Mouse (Mus musculus): ENCODE data around the gene Serpinf2. TPM values are rescaled to one million over a fixed set of nuclear protein-coding genes. Genes with fewer than 3 reads are reported as not detected.

The Serpinf2 gene
- polyA plus RNA-seq, 1 experiment: not detected

- Histone ChIP-seq H3K27ac (ENCODE audit: insufficient read depth, low read length) (no peak within 1 kb of the TSS), H3K9me3 (replicated peaks; ENCODE audit: control insufficient read depth, insufficient read depth, low read length, poor library complexity, severe bottlenecking) (no peaks in the 10 kb centered on the region), H3K4me1 (ENCODE audit: control insufficient read depth, insufficient read depth, low read length) (no peaks in the 10 kb centered on the region), H3K4me3 (ENCODE audit: low read depth, low read length) (no peak within 1 kb of the TSS), H3K9ac (ENCODE audit: low read depth, poor library complexity, severe bottlenecking) (no peak within 1 kb of the TSS), H3K27me3 (ENCODE audit: control insufficient read depth, insufficient read depth, low read length, poor library complexity, severe bottlenecking) (no peaks in the 10 kb centered on the region), H3K36me3 (ENCODE audit: control insufficient read depth, insufficient read depth, low read length, poor library complexity, severe bottlenecking) (no peaks in the 10 kb centered on the region)
- TF ChIP-seq POLR2A (IDR thresholded peaks at IDR 0.05; ENCODE audit: insufficient read depth, low read length): no peak
- no peak for TF ChIP-seq EP300 (IDR thresholded peaks at IDR 0.05; ENCODE audit: insufficient read depth, low read depth, low read length)
- TF ChIP-seq CTCF (IDR thresholded peaks at IDR 0.05; ENCODE audit: low read depth, low read length): no peak
Observed at GRCm38 (mm10) chr11:75422013-75422792, 17.2 kb downstream of the Serpinf2 start, which contains the start of gene Serpinf1. Gene Serpinf1, minus strand, starts transcription at chr11:75422701.

GRCm38 (mm10) chr11:75421375-75422012 is 17.9 kb downstream of the Serpinf2 start:
- H3K4me1 ChIP-seq (ENCODE audit: control insufficient read depth, insufficient read depth, low read length): no peaks in the 10 kb centered on the region
- no peaks in the 10 kb centered on the region for H3K27me3 ChIP-seq (ENCODE audit: control insufficient read depth, insufficient read depth, low read length, poor library complexity, severe bottlenecking)
- TF ChIP-seq POLR2A (IDR thresholded peaks at IDR 0.05; ENCODE audit: insufficient read depth, low read length): no peak
- no peak for TF ChIP-seq EP300 (IDR thresholded peaks at IDR 0.05; ENCODE audit: insufficient read depth, low read depth, low read length)
- no peak overlapping the region for H3K9ac ChIP-seq (ENCODE audit: low read depth, poor library complexity, severe bottlenecking)
- H3K27ac ChIP-seq (ENCODE audit: insufficient read depth, low read length): no peak overlapping the region
- no peak overlapping the region for H3K4me3 ChIP-seq (ENCODE audit: low read depth, low read length)
- H3K9me3 ChIP-seq (replicated peaks; ENCODE audit: control insufficient read depth, insufficient read depth, low read length, poor library complexity, severe bottlenecking): no peaks in the 10 kb centered on the region
- H3K36me3 ChIP-seq (ENCODE audit: control insufficient read depth, insufficient read depth, low read length, poor library complexity, severe bottlenecking): no peaks in the 10 kb centered on the region

GRCm38 (mm10) chr11:75420810-75421374 is 18.5 kb downstream of the Serpinf2 start:
- H3K27ac ChIP-seq (ENCODE audit: insufficient read depth, low read length): no peak overlapping the region
- H3K4me1 ChIP-seq (ENCODE audit: control insufficient read depth, insufficient read depth, low read length): no peaks in the 10 kb centered on the region
- H3K9me3 ChIP-seq (replicated peaks; ENCODE audit: control insufficient read depth, insufficient read depth, low read length, poor library complexity, severe bottlenecking): no peaks in the 10 kb centered on the region
- no peak for TF ChIP-seq CTCF (IDR thresholded peaks at IDR 0.05; ENCODE audit: low read depth, low read length)
- no peak for TF ChIP-seq EP300 (IDR thresholded peaks at IDR 0.05; ENCODE audit: insufficient read depth, low read depth, low read length)
- no peak for TF ChIP-seq POLR2A (IDR thresholded peaks at IDR 0.05; ENCODE audit: insufficient read depth, low read length)
- no peak overlapping the region for H3K9ac ChIP-seq (ENCODE audit: low read depth, poor library complexity, severe bottlenecking)
- H3K27me3 ChIP-seq (ENCODE audit: control insufficient read depth, insufficient read depth, low read length, poor library complexity, severe bottlenecking): no peaks in the 10 kb centered on the region
- H3K36me3 ChIP-seq (ENCODE audit: control insufficient read depth, insufficient read depth, low read length, poor library complexity, severe bottlenecking): no peaks in the 10 kb centered on the region
- no peak overlapping the region for H3K4me3 ChIP-seq (ENCODE audit: low read depth, low read length)

GRCm38 (mm10) chr11:75420037-75420436 is 19.4 kb downstream of the Serpinf2 start:
- Histone ChIP-seq H3K9me3 (replicated peaks; ENCODE audit: control insufficient read depth, insufficient read depth, low read length, poor library complexity, severe bottlenecking) (no peaks in the 10 kb centered on the region), H3K27ac (ENCODE audit: insufficient read depth, low read length) (no peak overlapping the region), H3K4me3 (ENCODE audit: low read depth, low read length) (no peak overlapping the region), H3K36me3 (ENCODE audit: control insufficient read depth, insufficient read depth, low read length, poor library complexity, severe bottlenecking) (no peaks in the 10 kb centered on the region), H3K9ac (ENCODE audit: low read depth, poor library complexity, severe bottlenecking) (no peak overlapping the region), H3K27me3 (ENCODE audit: control insufficient read depth, insufficient read depth, low read length, poor library complexity, severe bottlenecking) (no peaks in the 10 kb centered on the region), H3K4me1 (ENCODE audit: control insufficient read depth, insufficient read depth, low read length) (no peaks in the 10 kb centered on the region)
- TF ChIP-seq CTCF (IDR thresholded peaks at IDR 0.05; ENCODE audit: low read depth, low read length) (no peak), POLR2A (IDR thresholded peaks at IDR 0.05; ENCODE audit: insufficient read depth, low read length) (no peak), EP300 (IDR thresholded peaks at IDR 0.05; ENCODE audit: insufficient read depth, low read depth, low read length) (no peak)

GRCm38 (mm10) chr11:75415994-75416393 is 23.4 kb downstream of the Serpinf2 start:
- Histone ChIP-seq H3K27ac (ENCODE audit: insufficient read depth, low read length) (no peak overlapping the region), H3K27me3 (ENCODE audit: control insufficient read depth, insufficient read depth, low read length, poor library complexity, severe bottlenecking) (no peaks in the 10 kb centered on the region), H3K9ac (ENCODE audit: low read depth, poor library complexity, severe bottlenecking) (no peak overlapping the region), H3K9me3 (replicated peaks; ENCODE audit: control insufficient read depth, insufficient read depth, low read length, poor library complexity, severe bottlenecking) (no peaks in the 10 kb centered on the region), H3K4me1 (ENCODE audit: control insufficient read depth, insufficient read depth, low read length) (no peaks in the 10 kb centered on the region), H3K4me3 (ENCODE audit: low read depth, low read length) (no peak overlapping the region), H3K36me3 (ENCODE audit: control insufficient read depth, insufficient read depth, low read length, poor library complexity, severe bottlenecking) (no peaks in the 10 kb centered on the region)
- no peak for TF ChIP-seq EP300 (IDR thresholded peaks at IDR 0.05; ENCODE audit: insufficient read depth, low read depth, low read length)
- no peak for TF ChIP-seq CTCF (IDR thresholded peaks at IDR 0.05; ENCODE audit: low read depth, low read length)
- TF ChIP-seq POLR2A (IDR thresholded peaks at IDR 0.05; ENCODE audit: insufficient read depth, low read length): no peak

- TF ChIP-seq POLR2A (IDR thresholded peaks at IDR 0.05; ENCODE audit: insufficient read depth, low read length) (no peak), EP300 (IDR thresholded peaks at IDR 0.05; ENCODE audit: insufficient read depth, low read depth, low read length) (no peak), CTCF (IDR thresholded peaks at IDR 0.05; ENCODE audit: low read depth, low read length) (no peak)
- Histone ChIP-seq H3K27me3 (ENCODE audit: control insufficient read depth, insufficient read depth, low read length, poor library complexity, severe bottlenecking) (no peaks in the 10 kb centered on the region), H3K4me1 (ENCODE audit: control insufficient read depth, insufficient read depth, low read length) (no peaks in the 10 kb centered on the region), H3K4me3 (ENCODE audit: low read depth, low read length) (no peak overlapping the region), H3K9ac (ENCODE audit: low read depth, poor library complexity, severe bottlenecking) (no peak overlapping the region), H3K27ac (ENCODE audit: insufficient read depth, low read length) (no peak overlapping the region), H3K36me3 (ENCODE audit: control insufficient read depth, insufficient read depth, low read length, poor library complexity, severe bottlenecking) (no peaks in the 10 kb centered on the region), H3K9me3 (replicated peaks; ENCODE audit: control insufficient read depth, insufficient read depth, low read length, poor library complexity, severe bottlenecking) (no peaks in the 10 kb centered on the region)
Observed at GRCm38 (mm10) chr11:75415096-75415495, 24.3 kb downstream of the Serpinf2 start.
